Comparison of ENCODE assay signal across 8 mouse cellular contexts in the genomic region with DNA sequence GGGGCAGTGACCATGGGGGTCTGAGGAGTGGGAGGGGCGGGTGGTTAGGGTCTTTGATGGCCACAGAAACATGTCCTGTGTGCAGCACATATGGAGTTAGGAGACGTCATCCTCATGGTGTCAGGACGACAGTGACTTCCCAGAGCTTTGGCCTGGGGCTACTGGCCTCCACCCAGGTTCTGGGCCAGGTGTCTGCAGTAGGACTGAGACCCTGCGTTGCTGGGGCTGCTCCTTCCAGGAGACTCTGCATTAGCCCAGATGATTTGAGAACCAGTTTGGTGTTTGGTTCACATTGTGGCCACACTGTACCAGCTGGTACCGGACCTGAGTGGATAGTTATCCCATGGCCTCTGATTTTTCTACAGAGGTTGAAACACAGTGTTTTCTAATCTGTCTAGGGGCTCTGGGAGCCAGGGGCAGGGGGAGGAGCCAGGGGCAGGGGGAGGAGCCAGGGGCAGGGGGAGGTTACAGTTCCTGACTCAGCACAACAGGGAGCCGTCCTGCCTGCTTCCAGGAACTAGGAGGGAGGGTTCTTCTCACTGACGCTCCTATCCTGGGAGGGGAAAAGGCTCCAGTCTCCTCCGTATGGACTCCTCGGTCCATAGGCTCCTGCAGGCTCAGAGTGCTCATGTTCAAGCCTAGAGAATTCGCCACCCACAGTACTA. TPM values are rescaled to one million over a fixed set of nuclear protein-coding genes. Genes with fewer than 3 reads are reported as not detected.
DNase-seq lines count a peak whose midpoint lies in the region; ATAC-seq and TF ChIP-seq lines count a peak whose summit lies in the region.

No protein-coding gene starts in this region.

- H3K27ac ChIP-seq in lung, embryonic 15.5 days, result no peak overlapping the region
- peak overlapping the region; percentile 50; the same call in 1 of the 2 replicates for H3K27ac ChIP-seq in olfactory bulb, adult 2 months (ENCODE audit: insufficient read depth, low read depth, low read length)

- peaks cover 37% of the 10 kb centered on the region for H3K4me1 ChIP-seq in lung, embryonic 15.5 days
- peaks cover 75% of the 10 kb centered on the region for H3K4me1 ChIP-seq in olfactory bulb, adult 2 months (ENCODE audit: control insufficient read depth, insufficient read depth, low read length)

- no peak overlapping the region for H3K9ac ChIP-seq in lung, embryonic 15.5 days

- H3K27me3 ChIP-seq in lung, embryonic 15.5 days, result no peaks in the 10 kb centered on the region

- DNase-seq in lung, postnatal 36 days, result no peak
- DNase-seq in embryo, embryonic 11 days, result peak; percentile 65
- peak; percentile 27 for DNase-seq in kidney, adult 9 months
- no peak for DNase-seq in frontal cortex, postnatal 14 days (ENCODE audit: low spot score in 2 of 2)
- no peak for DNase-seq in testis, postnatal 14 days (ENCODE audit: low spot score)
- DNase-seq in T-cell, adult 2 months (ENCODE audit: low spot score), result no peak

- TF ChIP-seq POLR2A in olfactory bulb, adult 2 months (IDR thresholded peaks at IDR 0.05; ENCODE audit: insufficient read depth, low read depth, low read length), result no peak

- H3K36me3 ChIP-seq in lung, embryonic 15.5 days, result no peaks in the 10 kb centered on the region

- WGBS in lung, embryonic 15.5 days, result 37% methylated on average over 10 of the region's 10 CpGs
- WGBS in olfactory bulb, adult 2 months, result 50% methylated on average over 10 of the region's 10 CpGs

- peak; percentile 68 for ATAC-seq in lung, embryonic 15.5 days (ENCODE audit: borderline replicate concordance, extremely low read depth, low FRiP score, low TSS enrichment)

- TF ChIP-seq CTCF in olfactory bulb, adult 2 months (IDR thresholded peaks at IDR 0.05; ENCODE audit: insufficient read depth, low read depth, low read length), result no peak

- H3K4me2 ChIP-seq in lung, embryonic 15.5 days, result no peak overlapping the region

- H3K9me3 ChIP-seq in lung, embryonic 15.5 days, result no peaks in the 10 kb centered on the region

- no peak overlapping the region for H3K4me3 ChIP-seq in lung, embryonic 15.5 days
- H3K4me3 ChIP-seq in olfactory bulb, adult 2 months (ENCODE audit: insufficient read depth, low read depth, low read length), result no peak overlapping the region

RNA-seq across cellular contexts. Expression of a gene that starts 10.4 kb away (rescaled TPM):
- polyA plus RNA-seq in lung, embryonic 15.5 days (2015; fragmentation: Nextera tagmentation; extraction: Ambion mirVana), result 14.9 and 15.2 TPM in 2 replicates
- not detected in 2 replicates for polyA plus RNA-seq in olfactory bulb, adult 2 months (2012; ENCODE audit: insufficient read depth, insufficient read length, low replicate concordance, missing spikeins)

RNA-seq across cellular contexts. Expression of a gene that starts 27.8 kb away (rescaled TPM):
- not detected in 2 replicates for polyA plus RNA-seq in lung, embryonic 15.5 days (2015; fragmentation: Nextera tagmentation; extraction: Ambion mirVana)
- polyA plus RNA-seq in olfactory bulb, adult 2 months (2012; ENCODE audit: insufficient read depth, insufficient read length, low replicate concordance, missing spikeins), result not detected in 2 replicates

RNA-seq across cellular contexts. Expression of a gene that starts 33.4 kb away (rescaled TPM):
- 25.2 and 26.0 TPM in 2 replicates for polyA plus RNA-seq in lung, embryonic 15.5 days (2015; fragmentation: Nextera tagmentation; extraction: Ambion mirVana)
- polyA plus RNA-seq in olfactory bulb, adult 2 months (2012; ENCODE audit: insufficient read depth, insufficient read length, low replicate concordance, missing spikeins), result not detected in 2 replicates

RNA-seq across cellular contexts. Expression of a gene that starts 55.1 kb away (rescaled TPM):
- polyA plus RNA-seq in lung, embryonic 15.5 days (2015; fragmentation: Nextera tagmentation; extraction: Ambion mirVana), result 2.9 and 3.3 TPM in 2 replicates
- not detected in 2 replicates for polyA plus RNA-seq in olfactory bulb, adult 2 months (2012; ENCODE audit: insufficient read depth, insufficient read length, low replicate concordance, missing spikeins)

Comparison
In these comparisons a context has a peak if more than half of its experiments do, and no peak if none do; other contexts are left out.
1. DNase-seq: peak in embryo, embryonic 11 days (single experiment) and kidney, adult 9 months (single experiment); none in lung, postnatal 36 days (single experiment), frontal cortex, postnatal 14 days (0 of 2), testis, postnatal 14 days (single experiment) and T-cell, adult 2 months (single experiment).
2. RNA of a gene that starts 10.4 kb away (polyA plus RNA-seq): 14.9 to 15.2 TPM in lung, embryonic 15.5 days; not detected in olfactory bulb, adult 2 months; every median in the first group is over 10 times any median in the second.